Mouse (Mus musculus) layer of hippocampus, postnatal 36 days (tissue): Measurements from ENCODE around the gene Nmd3. TPM values are rescaled to one million over a fixed set of nuclear protein-coding genes. Genes with fewer than 3 reads are reported as not detected.

Source experiments
- DNase-seq, 2 experiments: peaks; one replicate each; pipeline ENCODE4 v3.0.0; 2022
- total RNA-seq, 2 experiments: library from RNA; stranded (reverse); gene quantifications; 2 replicates each; pipeline ENCODE4 v1.2.3; 2021

The Nmd3 gene
- 10 to 100 TPM; 57.9 to 58.4 TPM for total RNA-seq

GRCm38 (mm10) chr3:69721814-69722186, at the start of gene Nmd3:
TSS of gene Nmd3 (plus strand) at chr3:69721985.
- DNase-seq = peak; percentile 76 to 78

DNA sequence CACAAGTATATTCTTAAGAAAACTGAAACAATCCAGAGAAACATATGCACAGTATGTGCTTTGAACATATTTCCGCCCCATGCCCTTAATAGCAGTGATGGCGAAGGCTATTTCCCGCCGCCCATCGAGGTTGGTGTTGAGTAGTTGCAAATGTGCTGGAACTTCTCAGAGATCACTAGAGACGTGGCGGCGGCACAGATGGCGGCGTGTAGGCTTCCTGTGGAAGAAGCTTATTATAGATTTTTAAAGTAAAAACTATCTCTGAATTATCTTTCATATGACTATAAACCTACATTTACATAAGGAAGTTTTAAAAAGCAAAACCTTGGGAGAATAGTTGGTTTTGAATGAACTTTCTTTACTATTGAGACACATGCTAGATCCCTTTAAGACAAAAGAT, 48.4 kb upstream of the Nmd3 start:
- DNase-seq = no peak

DNA sequence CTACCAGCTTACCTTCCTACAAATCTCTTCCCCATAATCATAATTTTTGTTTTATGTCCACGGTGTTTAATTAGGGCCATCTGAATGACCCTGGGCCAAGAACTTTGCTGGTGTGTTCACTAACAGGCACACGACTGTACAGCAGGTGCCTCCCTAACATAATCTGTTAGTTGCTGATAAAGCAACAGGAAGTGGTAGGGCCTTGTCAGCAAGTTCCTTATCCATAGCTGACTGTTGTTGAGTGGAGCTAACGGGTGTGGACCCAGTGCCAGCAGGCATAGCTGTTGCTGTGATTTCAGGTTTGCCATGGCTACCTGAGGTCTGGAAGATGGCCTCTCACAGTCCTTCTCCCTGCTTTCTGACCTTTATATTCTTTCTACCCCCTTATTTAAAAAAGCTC, 47.6 kb upstream of the Nmd3 start:
- DNase-seq = no peak

DNA sequence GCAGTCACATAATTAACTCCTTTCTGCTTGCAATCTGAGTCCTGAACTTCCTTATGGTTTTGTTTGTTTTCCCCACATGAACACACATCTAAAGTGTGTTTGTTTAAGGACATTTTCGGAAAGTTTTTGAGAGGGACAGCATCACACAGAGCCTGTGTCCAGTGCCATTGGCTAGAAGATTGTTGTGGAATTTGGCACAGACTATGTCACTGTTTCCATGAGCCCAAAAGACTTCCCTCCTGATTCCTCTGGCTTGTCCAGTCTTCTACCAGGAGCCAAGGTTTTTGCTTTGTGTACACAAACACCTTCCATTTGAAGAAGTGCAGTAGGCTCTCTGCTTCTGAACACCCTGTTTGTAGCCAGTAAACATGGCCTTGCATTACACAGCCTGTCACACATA, 32.0 kb upstream of the Nmd3 start:
- no peak for DNase-seq

GRCm38 (mm10) chr3:69690939-69691338, 30.8 kb upstream of the Nmd3 start:
- no peak for DNase-seq

DNA sequence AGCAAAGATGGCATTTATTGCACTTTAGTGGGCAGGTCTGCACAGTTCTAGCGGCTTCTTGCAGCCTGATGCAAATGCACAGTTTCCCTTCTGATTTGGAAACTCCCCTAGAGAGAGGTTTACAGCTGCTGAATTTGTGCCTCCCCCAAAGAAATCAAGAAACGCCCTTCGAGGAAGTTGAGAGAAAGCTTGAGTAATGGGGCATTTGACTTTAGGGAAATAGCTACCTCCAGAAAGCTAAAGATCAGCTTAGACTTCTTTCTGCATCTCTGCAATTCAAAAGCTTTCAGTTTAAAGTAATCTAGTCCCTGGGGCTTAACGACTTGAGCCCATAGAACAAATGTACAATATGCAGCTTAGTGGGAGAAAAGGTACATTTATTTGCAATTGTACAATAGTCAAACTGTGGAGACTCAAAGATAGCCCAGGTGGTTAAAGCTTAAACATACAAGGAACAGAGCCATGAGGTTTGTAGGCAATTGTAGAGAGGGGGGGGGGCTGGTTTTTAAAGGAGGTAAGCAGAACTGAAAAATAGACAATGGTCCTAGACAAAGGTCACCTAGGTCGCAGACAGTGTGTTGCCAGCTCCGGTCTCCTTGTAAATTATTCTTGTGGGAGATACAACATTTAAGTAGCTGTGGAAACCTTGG, 21.8 kb upstream of the Nmd3 start:
- DNase-seq = no peak

DNA sequence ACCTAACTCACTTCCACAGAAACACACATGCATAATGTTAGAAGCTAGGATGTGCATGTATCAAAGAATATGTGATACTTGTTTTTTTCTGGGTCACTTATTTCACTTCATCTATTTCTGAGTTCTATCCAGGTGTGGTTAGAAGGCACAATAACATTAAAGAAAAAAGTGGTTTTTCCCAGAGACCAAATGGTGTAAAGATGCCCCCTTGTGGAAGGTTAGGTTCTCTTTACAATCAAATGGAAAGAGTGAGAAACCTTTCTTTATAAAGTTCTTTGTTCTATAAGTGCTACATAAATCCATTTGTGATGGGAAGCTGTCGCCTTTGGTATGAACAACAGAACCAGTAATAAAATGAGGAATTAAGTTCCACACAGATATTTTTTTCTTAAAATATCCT, 19.9 kb upstream of the Nmd3 start:
- no peak for DNase-seq

GRCm38 (mm10) chr3:69702421-69702820, 19.4 kb upstream of the Nmd3 start:
- DNase-seq = no peak

DNA sequence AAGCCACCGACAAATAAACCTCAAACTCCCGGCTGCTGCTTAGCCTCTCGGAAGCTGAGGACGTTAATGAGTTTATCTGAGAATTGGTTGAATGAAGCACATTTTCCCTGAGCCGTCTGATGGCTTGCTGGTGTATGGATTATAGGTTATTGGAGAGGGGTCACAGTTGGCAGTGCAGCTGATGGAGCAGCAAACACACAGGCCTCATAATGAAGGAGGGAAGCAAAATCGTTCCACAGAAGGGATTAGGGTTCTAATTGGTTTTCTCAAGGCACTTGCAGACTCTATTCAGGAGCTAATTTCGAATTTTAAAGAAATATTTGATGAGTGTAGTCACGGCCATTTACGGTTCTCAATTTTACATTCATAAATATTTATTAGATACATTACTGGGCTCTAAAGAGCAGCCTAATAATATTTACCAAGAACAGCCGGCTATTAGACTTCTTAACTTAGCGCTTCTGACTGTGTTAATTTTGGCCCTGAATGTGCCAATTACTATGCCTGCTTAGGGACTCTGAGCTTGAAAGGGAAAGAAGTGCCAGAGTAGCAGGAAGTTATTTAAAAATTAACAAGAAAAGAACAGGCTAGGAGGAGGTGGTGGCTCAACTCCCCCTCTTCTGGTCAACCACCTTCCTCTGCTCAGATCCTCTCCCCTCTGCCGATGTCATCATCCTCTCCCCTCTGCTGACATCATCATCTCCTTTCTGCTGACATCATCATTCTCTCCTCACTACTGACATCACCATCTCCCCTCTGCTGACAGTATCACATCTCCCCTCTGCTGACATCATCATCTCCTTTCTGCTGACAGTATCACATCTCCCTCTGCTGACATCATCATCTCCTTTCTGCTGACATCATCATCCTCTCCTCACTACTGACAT, 12.5 kb upstream of the Nmd3 start:
- no peak for DNase-seq

DNA sequence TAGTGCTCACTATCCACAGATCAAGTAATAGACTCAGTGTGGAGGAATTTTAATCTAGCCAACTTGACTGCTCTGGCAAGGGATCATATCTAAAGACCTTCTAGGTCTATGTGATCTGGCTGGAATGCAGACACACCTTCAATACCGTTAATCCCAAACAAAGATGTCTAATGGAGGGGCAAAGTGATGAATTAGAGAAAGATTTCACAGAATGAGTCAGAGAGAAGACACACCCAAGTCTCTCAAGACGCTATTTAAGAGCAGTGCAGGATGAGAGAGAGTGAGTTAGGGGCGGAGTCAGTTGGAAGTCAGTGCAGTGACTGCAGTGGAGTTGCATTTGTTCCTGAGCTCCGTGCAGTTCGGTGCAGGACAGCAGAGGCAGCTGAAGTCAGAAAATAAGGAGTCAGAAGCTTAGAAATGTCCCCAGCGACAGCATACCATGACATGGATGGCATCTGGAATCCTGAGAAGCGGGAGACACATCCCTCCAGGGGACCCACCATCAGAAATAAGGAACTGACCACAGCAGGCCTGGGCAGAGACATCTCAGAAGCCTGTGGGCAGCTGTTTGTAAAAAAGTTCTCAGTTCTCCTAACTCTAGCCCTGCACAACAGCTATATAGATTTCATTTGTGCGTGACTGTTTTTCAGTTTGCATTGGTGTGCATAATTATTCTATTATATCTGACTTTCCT, 9.7 kb upstream of the Nmd3 start:
- no peak for DNase-seq

- no peak for DNase-seq
Observed at GRCm38 (mm10) chr3:69717476-69717875, 4.3 kb upstream of the Nmd3 start.

DNA sequence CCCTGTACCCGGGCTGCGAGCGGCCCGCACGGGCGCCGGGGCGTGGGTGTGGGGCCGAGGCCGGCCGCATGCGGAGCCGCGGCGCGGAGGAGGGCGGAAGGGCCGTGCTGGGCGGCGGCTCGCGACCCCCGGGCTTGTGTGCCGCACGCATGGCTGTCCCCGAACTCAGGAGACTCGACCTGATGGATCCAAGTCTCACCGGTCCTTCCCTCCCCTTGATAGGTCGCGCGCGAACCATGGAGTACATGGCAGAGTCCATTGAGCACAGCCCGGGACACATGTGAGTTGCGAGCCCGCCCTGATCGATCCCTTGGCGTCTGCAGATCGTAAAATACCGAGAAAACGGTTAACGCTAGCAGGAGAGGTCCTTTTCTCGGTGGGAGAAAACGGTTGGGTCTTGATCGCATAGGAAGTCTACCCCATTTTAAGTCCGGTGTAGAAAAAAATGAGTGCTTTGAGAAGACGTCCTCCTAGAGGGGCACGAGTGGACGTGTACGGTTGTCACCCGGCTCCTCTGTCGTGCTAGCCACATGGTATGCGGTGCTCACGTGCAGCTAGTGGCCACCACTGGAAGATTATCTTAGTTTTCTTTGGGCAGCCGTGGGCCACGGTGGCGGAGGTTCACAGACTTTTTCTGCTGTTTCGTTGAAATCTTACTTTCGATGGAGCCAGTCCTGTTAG, 542 bp downstream of the Nmd3 start:
- DNase-seq = peak in 1 of 2 experiments; percentile 10

DNA sequence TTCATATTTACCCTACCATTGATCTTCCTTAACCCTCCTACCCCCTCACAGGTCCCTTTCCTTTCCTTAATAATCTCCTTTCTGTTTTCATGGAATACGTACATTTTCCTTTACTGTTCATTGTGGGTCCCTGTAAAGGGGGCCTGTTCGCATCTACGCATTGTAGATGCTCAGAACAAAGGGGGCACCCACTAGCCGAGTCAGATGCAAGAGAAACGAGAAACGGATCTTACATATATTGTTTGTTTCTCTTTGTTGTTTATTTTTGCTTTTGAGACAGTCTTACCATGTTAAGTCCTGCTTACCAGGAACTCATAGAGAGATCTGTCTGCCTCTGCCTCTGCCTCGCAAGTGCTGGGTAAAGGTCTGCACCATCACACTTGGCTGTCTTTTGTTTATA, 1.4 kb downstream of the Nmd3 start:
- no peak for DNase-seq

GRCm38 (mm10) chr3:69730930-69731329, 9.1 kb downstream of the Nmd3 start:
- DNase-seq = no peak

GRCm38 (mm10) chr3:69733939-69734338, 12.2 kb downstream of the Nmd3 start:
- no peak for DNase-seq

DNA sequence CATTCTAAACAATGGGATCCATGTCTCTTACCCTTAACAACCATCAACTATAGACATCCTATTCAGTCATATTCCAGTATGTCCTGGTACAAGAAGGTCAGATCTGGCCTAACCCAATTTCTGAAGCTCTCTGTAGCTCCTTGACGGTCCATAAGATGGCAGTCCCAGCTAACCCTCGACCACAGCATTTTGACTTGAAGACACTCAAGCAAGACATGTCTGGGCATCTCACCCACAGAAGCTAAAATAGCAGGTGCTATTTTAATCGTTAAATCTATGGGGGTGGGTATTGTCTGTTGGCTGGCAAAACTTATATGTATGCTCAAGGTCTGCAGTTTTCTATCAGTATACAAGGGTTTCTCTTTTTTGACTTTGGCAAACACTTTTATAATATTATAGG, 33.4 kb downstream of the Nmd3 start:
- no peak for DNase-seq

GRCm38 (mm10) chr3:69755968-69756367, 34.2 kb downstream of the Nmd3 start:
- no peak for DNase-seq

GRCm38 (mm10) chr3:69756499-69756898, 34.7 kb downstream of the Nmd3 start:
- DNase-seq = peak; percentile 13 to 45

DNA sequence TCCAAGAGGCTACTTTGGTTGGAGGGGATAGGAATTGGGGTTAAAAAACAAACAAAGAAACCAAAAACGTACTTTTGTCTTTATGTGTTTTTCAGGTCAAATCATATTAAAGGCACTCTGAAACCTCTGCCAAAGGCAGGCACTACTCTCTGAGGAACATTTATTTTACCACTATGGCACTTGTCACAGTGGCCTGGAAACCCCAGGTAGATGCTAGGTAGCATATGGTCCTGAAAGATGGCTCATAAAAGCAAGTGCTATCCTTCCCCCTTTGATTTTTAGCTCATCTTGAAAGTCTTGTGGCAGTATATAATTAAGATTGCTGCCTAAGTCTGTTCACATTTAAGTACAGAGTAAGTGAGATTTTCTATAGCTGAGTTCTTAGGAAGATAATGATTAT, 35.7 kb downstream of the Nmd3 start:
- no peak for DNase-seq

DNA sequence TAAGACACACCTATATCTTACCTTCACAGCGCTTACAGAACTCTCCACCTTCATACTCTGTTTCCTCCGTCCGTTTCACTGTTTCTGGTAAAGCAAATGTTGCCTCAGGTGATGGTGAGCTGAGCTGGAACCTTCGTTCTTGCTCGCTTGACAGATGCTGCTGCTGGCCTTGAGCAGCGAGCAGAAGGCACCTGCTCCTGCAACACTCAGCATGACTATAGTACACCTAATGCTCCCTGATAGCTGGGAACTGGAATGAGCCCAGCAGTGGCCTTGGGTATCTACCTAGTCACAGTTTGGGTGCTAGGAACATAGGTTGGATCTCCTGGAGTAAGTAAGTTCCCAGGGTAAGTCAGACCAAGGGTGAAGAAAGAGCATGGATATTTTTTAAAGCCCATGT, 38.3 kb downstream of the Nmd3 start:
- DNase-seq = no peak

DNA sequence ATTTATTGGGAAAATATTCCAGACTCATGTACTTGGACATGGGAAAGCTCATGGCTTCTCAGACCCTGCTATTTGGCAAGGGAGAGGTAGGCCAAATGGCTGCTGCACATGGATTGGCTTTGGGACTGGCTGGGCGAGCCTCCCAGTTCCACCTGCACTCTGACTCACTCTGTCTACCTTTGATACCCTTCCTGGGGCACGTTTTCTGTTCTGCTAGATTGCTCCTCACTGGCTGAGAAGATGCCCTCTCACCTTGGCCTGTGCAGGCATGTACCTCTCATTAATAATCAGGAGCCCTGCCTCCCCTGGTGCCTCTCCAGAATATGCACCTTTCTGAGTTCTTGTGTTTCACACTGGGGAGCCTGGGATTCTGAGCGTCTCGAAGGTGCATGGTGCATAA, 39.4 kb downstream of the Nmd3 start:
- no peak for DNase-seq

DNA sequence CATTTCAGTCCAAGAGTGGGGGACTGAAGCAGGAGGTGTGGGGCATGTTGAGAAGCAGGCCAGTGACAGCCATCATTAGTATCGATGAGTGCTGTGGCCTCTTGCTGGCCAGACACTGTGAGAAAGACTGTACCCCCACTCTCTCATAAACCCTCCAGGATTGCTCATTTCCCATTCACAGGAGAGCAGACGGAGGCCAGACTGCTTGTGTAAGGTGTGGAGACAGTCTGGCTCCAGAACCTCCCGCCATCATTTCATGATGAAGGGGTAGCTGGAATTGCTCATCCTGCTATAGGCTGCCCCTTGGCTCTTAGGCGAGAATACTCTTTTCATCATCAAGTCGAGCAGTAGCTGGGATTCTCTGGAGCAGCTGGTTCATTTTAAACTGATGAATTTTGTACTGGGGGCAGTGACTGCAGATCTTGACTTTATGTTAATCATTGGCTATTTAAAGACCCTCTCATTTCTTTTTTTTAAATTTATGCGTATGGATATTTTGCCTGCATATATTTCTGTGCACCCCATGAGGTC, 41.1 kb downstream of the Nmd3 start:
- no peak for DNase-seq
